Mouse (Mus musculus) large intestine, adult 2 months (tissue): Measurements from ENCODE around the gene Adrm1. TPM values are rescaled to one million over a fixed set of nuclear protein-coding genes. Genes with fewer than 3 reads are reported as not detected.

Experiments
- DNase-seq: peaks from one replicate; pipeline ENCODE4 v3.0.0-alpha.2; 2012; ENCODE audit warnings: low read depth, low spot score
- WGBS: fragments of 180-500 bp; shearing (Covaris S2); methylation state at CpG from one replicate; pipeline ENCODE4 v1.1.7; 2018; 5-methylcytosine and 5-hydroxymethylcytosine counted together
- polyA plus RNA-seq: library from polyadenylated mRNA; depleted of rRNA; stranded (reverse); fragments of >200 nt; gene quantifications from 2 replicates; pipeline ENCODE4 v1.2.3, GENCODE M21; 2012; rRNA removed

Gene Adrm1
- polyA plus RNA-seq, 1 experiment, result 86.1 TPM

DNA sequence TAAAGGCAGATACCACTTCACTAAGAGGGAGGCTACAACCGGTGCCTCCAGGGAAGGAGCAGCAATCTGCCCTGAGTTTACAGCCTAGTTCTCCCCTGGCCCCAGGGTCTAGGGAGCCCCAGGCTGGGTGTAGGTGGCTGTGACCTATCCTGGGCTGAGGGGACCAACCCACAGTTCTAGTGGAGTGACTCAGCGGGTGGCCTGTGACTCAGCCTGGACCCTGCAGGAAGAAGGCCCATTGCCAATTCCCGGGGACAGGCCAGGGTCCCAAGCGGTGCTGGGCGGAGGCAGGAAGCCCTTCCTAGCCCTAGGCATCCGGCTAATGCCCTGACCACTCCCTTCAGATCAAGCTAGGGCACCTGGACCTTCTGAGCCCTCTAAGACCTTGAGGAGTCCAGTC lies 44.7 kb downstream of the Adrm1 start:
- 41% methylated on average over 6 of the region's 6 CpGs for WGBS
- DNase-seq, result no peak

- DNase-seq, result no peak
- 63% methylated on average over 5 of the region's 5 CpGs for WGBS
Observed at GRCm38 (mm10) chr2:180216921-180217320, 45.6 kb downstream of the Adrm1 start.

GRCm38 (mm10) chr2:180217587-180217986 lies 46.3 kb downstream of the Adrm1 start:
- DNase-seq, result no peak
- 77% methylated on average over 8 of the region's 8 CpGs for WGBS

- DNase-seq, result no peak
- WGBS, result 67% methylated on average over 3 of the region's 3 CpGs
Observed at GRCm38 (mm10) chr2:180218241-180218640, 47.0 kb downstream of the Adrm1 start.

DNA sequence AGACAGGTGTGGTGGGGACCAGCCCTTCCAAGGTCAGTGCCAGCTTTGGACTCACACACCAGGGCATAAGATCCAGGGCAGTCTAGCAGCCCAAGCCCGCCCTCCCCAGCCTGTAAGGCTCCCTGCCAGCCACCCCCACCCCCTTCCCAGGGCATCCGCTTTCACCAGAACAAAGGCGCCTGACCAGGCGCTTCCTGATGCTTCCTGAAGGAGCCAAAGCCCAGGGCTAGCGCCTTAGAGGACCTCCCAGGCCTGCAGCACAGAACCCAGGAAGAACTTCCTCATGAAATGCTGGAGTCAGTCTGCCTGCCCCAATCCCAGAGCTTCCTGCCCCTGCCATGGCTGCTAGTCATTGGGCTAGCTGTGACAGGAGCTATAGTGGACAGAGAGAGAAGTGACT lies 47.4 kb downstream of the Adrm1 start:
- DNase-seq, result no peak
- 46% methylated on average over 5 of the region's 5 CpGs for WGBS

DNA sequence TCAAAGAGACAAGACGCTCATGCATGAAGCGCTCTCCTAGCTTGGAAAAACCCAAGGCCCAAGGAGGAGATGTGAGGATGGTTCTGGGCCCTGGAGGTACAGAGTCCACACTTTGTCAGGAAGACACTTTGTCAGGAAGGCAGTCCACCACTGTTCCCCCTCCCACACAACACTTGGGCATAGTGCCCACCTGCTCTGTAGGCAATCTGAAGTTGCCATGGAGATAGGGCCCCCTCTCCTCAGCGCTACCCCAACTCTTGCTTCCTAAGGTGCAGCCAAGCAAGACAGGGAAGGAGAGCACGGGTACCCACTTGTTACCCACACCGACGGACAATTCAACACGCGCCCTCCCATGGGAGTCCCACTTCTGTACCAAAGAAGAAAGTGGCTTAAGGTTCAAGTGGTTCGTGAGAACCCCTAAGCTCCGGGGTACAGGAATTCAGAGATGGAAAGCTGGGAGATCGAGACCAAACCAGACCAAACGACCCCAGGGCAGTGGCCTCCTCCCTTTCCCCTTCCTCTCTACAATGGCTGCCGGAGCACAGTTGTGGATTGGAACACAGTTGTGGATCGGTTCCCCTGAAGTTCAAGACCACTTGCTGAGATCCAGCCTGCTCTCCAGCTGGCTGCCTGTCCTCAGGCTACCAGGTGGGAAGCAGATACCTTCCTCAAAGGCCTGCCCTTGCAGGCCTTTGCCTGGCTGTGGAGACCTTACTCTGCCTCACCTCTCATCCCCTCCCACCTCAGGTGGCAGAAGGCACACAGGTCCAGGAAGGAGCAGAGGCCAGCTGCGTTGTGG lies 48.1 kb downstream of the Adrm1 start:
- WGBS, result 88% methylated on average over 15 of the region's 15 CpGs

DNA sequence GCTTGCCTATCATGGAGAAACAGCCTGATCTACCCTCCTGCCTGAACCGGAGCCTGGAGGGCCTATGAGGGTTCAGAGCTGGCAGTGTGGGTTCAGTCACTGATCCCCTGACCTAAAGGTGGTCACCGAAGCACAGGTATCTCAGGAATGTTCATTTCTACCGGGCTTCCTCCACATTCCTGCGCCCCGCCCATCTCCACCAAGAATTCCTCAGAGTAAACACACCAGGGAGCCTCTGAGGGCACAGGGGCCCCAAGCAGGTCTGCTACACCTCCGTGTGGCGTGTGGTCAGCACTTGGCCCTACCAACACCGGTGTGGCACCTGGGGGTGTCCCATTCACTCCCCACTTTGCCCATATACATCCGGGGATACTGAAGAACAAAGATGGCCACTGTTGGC lies 48.9 kb downstream of the Adrm1 start:
- 35% methylated on average over 9 of the region's 9 CpGs for whole genome bisulfite sequencing
- DNase-seq, result no peak

More for the DNA sequence above, 48.1 kb downstream of the Adrm1 start:
- DNase-seq, result no peak

GRCm38 (mm10) chr2:180221051-180221450 lies 49.8 kb downstream of the Adrm1 start:
- WGBS, result 73% methylated on average over 9 of the region's 9 CpGs
- no peak for DNase-seq

DNA sequence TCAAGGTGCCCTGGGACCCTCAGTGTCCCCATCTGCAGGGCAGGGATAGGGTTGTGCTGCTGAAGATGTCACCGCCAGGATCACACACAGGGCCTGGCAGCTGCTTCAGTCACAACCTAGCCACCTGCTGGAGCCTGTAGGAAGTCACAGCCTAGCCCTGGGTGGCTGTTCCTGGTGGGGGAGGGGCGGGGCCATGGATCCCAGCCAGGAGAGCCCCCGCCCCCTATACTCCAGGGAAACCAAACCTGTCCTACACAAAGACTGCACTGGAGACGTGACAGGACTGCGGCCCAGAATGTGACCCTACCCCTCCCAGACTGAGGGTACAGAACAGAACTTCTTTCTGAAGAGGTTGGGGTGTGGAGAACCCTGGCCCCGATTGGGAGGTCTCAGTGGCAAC lies 51.0 kb downstream of the Adrm1 start:
- 19% methylated on average over 6 of the region's 6 CpGs for WGBS
- DNase-seq, result no peak

- 13% methylated on average over 13 of the region's 13 CpGs for WGBS
- DNase-seq, result no peak
Observed at GRCm38 (mm10) chr2:180224647-180225043, 53.4 kb downstream of the Adrm1 start.

- no peak for DNase-seq
Observed at GRCm38 (mm10) chr2:180225044-180225761, 53.9 kb downstream of the Adrm1 start.

More at GRCm38 (mm10) chr2:180225044-180225761, 53.9 kb downstream of the Adrm1 start:
- WGBS, result under 1% methylated on average over 55 of the region's 55 CpGs

Other genes with a start within 250 kb of the Adrm1 start
- 8.3 and 8.6 TPM in 2 replicates for gene Taf4, start 194.8 kb upstream of the Adrm1 start, polyA plus RNA-seq
- gene Lsm14b, start 146.5 kb upstream of the Adrm1 start, polyA plus RNA-seq, result 15.4 and 15.8 TPM in 2 replicates
- 184 and 209 TPM in 2 replicates for gene Psma7, start 129.1 kb upstream of the Adrm1 start, polyA plus RNA-seq
- gene Ss18l1, start 129.0 kb upstream of the Adrm1 start, polyA plus RNA-seq, result 2.8 and 4.8 TPM in 2 replicates
- 13.7 and 14.9 TPM in 2 replicates for gene Mtg2, start 100.9 kb upstream of the Adrm1 start, polyA plus RNA-seq
- gene Hrh3, start 67.0 kb upstream of the Adrm1 start, polyA plus RNA-seq, result 0.10 TPM in 1 of 2 replicates, not detected in the other
- 21.8 and 22.3 TPM in 2 replicates for gene Osbpl2, start 52.2 kb upstream of the Adrm1 start, polyA plus RNA-seq
- gene Lama5, start 54.4 kb downstream of the Adrm1 start, polyA plus RNA-seq, result 29.5 and 32.7 TPM in 2 replicates
- gene Rps21, start 85.9 kb downstream of the Adrm1 start, polyA plus RNA-seq, result 2,944 and 3,068 TPM in 2 replicates
- 30.4 and 33.1 TPM in 2 replicates for gene Cables2, start 102.0 kb downstream of the Adrm1 start, polyA plus RNA-seq
- gene Rbbp8nl, start 118.4 kb downstream of the Adrm1 start, polyA plus RNA-seq, result 1.5 TPM in 2 replicates
- 47.8 and 62.6 TPM in 2 replicates for gene Gata5, start 163.2 kb downstream of the Adrm1 start, polyA plus RNA-seq